Mouse (Mus musculus) ES-Bruce4 (cell line): ENCODE measurements at regions not wholly inside any gene's neighbourhood (a gene's known extent, or its start where the extent isn't known, plus 50 kb on each side); places are given as distances from the start of the nearest gene placed in this dataset.

Experiments used
- H3K27ac ChIP-seq: 2 replicates; pipeline ENCODE4 v1.5.1; 2012; ENCODE audit warnings: low read length, inconsistent platforms; ENCODE audit not compliant: insufficient read depth
- H3K27me3 ChIP-seq: 2 replicates; pipeline ENCODE4 v1.6.1; 2012; ENCODE audit warnings: mild to moderate bottlenecking, low read length, inconsistent platforms; ENCODE audit not compliant: control insufficient read depth, poor library complexity, insufficient read depth, severe bottlenecking
- H3K36me3 ChIP-seq: 2 replicates; pipeline ENCODE4 v1.6.1; 2012; ENCODE audit warnings: inconsistent platforms, mild to moderate bottlenecking, low read length, moderate library complexity; ENCODE audit not compliant: control insufficient read depth, poor library complexity, insufficient read depth, severe bottlenecking
- H3K4me1 ChIP-seq: one replicate; pipeline ENCODE4 v1.8.1; 2011; ENCODE audit warnings: low read length; ENCODE audit not compliant: control insufficient read depth, insufficient read depth
- H3K4me3 ChIP-seq: 2 replicates; pipeline ENCODE4 v1.5.1; 2011; ENCODE audit warnings: low read depth, mild to moderate bottlenecking, low read length
- H3K9ac ChIP-seq: 2 replicates; pipeline ENCODE4 v1.6.1; 2012; ENCODE audit warnings: low read depth, mild to moderate bottlenecking, inconsistent platforms; ENCODE audit not compliant: poor library complexity, severe bottlenecking
- H3K9me3 ChIP-seq: replicated peaks from 2 replicates; pipeline ENCODE4 v1.6.1; 2012; ENCODE audit warnings: mild to moderate bottlenecking, low read length, inconsistent platforms; ENCODE audit not compliant: control insufficient read depth, poor library complexity, insufficient read depth, severe bottlenecking
- CTCF ChIP-seq: IDR thresholded peaks from one replicate; pipeline ENCODE4 v1.8.1; 2011; ENCODE audit warnings: low read depth, low read length
- EP300 ChIP-seq: IDR thresholded peaks from 2 replicates; pipeline ENCODE4 v1.6.1; 2011; ENCODE audit warnings: low read depth, low read length; ENCODE audit not compliant: insufficient read depth
- POLR2A ChIP-seq: IDR thresholded peaks from one replicate; pipeline ENCODE4 v1.8.1; 2011; ENCODE audit warnings: low read length; ENCODE audit not compliant: insufficient read depth

DNA sequence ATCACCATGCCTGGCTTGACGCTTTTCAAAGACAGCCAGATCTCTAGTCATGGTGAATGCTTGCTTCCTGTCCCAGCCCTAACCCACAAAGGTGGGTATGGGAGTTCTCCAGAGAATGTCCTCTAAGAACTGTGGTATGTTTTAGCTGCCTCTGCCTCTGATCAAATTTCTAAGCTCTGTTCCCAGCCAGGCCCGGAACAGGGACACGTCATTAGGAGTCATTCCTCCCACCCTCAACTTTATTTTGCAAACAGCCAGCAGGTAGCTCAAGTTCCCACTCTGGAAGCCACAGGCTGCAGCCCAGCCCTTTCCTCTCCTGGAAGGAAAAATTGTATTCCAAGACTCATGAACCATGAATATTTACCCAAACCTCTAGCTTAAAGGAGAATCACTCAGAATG lies 117.2 kb downstream of the Zfp36l2 start:
- H3K27ac ChIP-seq = no peak overlapping the region
- H3K4me1 ChIP-seq = no peaks in the 10 kb centered on the region
- no peaks in the 10 kb centered on the region for H3K9me3 ChIP-seq
- H3K9ac ChIP-seq = no peak overlapping the region
- TF ChIP-seq CTCF = no peak
- no peak overlapping the region for H3K4me3 ChIP-seq
- no peaks in the 10 kb centered on the region for H3K27me3 ChIP-seq
- no peaks in the 10 kb centered on the region for H3K36me3 ChIP-seq

DNA sequence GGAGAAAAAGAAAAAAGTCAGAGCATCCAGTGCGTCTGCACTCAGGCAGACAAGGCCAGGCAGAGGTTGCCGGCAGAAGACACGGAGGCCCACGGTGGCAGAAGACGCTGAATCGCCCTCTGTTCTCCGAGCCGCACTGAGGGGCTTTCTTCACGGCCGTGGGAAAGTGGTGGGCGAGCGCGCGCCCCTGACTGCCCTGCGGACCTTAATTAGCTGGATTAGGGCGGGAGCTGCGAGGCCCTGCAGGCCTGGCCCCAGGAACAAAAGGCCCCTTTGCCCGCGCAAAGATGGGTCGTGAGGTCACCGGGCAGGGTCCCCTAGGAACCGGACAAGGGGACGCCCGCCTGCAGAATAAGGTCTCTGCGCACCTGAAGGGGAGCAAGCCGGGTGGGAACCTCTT lies 120.6 kb downstream of the Zfp36l2 start:
- Histone ChIP-seq H3K9me3 (no peaks in the 10 kb centered on the region), H3K36me3 (no peaks in the 10 kb centered on the region), H3K4me3 (peak overlapping the region; percentile 4; the same call in 1 of the 2 replicates), H3K27me3 (no peaks in the 10 kb centered on the region), H3K4me1 (peaks cover 1% of the 10 kb centered on the region), H3K27ac (no peak overlapping the region), H3K9ac (peak overlapping the region; percentile 18)
- TF ChIP-seq POLR2A (no peak), CTCF (no peak), EP300 (no peak)

DNA sequence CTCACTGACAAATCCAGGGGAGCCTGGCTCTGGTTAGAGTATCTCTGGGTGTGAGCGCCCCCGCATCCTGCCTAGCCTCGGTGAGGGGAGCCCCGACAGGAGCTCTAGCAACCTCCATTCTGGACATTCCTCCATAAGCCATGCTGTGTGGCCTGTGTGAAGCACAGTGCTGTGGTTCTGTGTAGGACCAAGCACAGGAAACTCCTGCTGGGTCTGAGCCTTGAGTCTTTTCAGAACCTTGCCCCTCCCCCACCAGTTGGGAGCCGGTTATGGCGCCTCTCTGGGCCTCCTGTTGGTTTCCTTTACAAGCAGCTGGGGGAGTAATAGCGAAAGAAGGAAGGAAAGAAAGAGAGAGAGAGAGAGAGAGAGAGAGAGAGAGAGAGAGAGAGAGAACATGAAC lies 124.0 kb downstream of the Zfp36l2 start:
- Histone ChIP-seq H3K36me3 (no peaks in the 10 kb centered on the region), H3K9me3 (no peaks in the 10 kb centered on the region), H3K9ac (no peak overlapping the region), H3K4me1 (peaks cover 1% of the 10 kb centered on the region), H3K4me3 (no peak overlapping the region), H3K27ac (no peak overlapping the region), H3K27me3 (no peaks in the 10 kb centered on the region)
- TF ChIP-seq EP300 (no peak), POLR2A (no peak), CTCF (no peak)

DNA sequence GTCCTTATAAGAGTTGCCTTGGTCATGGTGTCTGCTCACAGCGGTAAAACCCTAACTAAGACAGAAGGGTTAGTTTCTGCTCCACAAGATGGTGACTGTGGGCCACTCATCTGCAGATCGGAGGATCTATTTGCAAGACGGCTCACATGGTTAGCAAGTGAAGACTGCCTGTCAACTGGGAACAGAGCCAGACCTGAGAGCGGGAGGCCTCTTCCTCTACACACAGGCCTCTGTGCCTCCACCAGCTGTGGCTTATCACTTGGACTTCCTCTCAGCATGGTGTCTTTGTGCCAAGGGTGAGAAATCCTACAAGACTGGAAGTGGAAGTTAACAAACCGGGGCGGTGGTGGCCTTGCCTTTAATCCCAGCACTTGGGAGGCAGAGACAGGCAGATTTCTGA lies 126.1 kb downstream of the Zfp36l2 start:
- H3K36me3 ChIP-seq = no peaks in the 10 kb centered on the region
- no peak overlapping the region for H3K27ac ChIP-seq
- no peak overlapping the region for H3K9ac ChIP-seq
- peaks cover 1% of the 10 kb centered on the region for H3K4me1 ChIP-seq
- no peaks in the 10 kb centered on the region for H3K9me3 ChIP-seq
- no peaks in the 10 kb centered on the region for H3K27me3 ChIP-seq
- TF ChIP-seq POLR2A (no peak), CTCF (no peak), EP300 (no peak)
- no peak overlapping the region for H3K4me3 ChIP-seq

DNA sequence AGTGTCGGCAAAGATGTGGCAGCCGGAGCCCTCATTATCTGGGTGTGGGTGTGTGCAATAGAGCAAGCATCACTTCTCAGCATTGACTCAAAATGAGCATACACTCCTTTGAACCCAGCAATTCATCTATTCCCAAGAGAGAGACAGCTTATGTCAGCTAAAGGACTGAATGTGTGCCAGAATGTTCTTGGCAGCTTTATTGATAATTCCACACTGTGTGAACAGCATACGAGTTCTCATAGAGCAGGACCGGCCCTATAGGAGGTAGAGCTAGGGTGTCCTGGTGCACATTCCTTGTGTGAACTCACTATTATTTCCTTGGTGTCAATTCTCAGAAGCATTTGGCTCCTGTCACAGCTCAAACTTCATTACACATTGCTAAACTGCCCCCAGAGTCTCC lies 131.3 kb downstream of the Zfp36l2 start:
- H3K27ac ChIP-seq = no peak overlapping the region
- no peak for TF ChIP-seq CTCF
- TF ChIP-seq EP300 = no peak
- TF ChIP-seq POLR2A = no peak
- H3K9me3 ChIP-seq = no peaks in the 10 kb centered on the region
- H3K36me3 ChIP-seq = no peaks in the 10 kb centered on the region
- no peak overlapping the region for H3K9ac ChIP-seq
- no peaks in the 10 kb centered on the region for H3K27me3 ChIP-seq
- no peak overlapping the region for H3K4me3 ChIP-seq
- H3K4me1 ChIP-seq = no peaks in the 10 kb centered on the region

DNA sequence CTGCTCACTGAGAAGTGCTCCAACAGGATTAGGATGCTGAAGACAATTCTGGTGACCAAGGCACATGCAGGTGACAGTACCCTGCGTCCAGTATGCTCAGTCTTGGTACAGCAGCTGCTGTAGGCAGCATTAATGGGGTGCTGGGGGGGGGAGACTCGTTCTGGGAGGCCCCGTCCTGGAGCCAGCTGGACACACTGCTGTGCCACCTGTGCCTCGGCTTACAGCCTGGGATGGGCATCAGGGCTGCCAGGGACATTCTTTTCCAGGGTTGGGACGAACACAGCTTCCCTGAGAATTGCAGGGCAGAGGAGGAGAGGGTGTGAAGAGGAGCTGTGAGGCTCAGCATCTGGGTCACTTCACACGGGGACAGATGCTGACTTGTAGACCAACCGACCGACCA lies 135.3 kb downstream of the Zfp36l2 start:
- Histone ChIP-seq H3K9ac (no peak overlapping the region), H3K4me3 (no peak overlapping the region), H3K27ac (no peak overlapping the region), H3K36me3 (no peaks in the 10 kb centered on the region), H3K27me3 (no peaks in the 10 kb centered on the region), H3K9me3 (0 out of 2 replicates have a peak, but pooled peaks cover 3% of the 10 kb centered on the region), H3K4me1 (no peaks in the 10 kb centered on the region)
- no peak for TF ChIP-seq CTCF
- TF ChIP-seq EP300 = no peak
- TF ChIP-seq POLR2A = no peak
